Mouse (Mus musculus): ENCODE data around the gene Chd9.

Chd9 gene

GRCm38 (mm10) chr8:90839725-90840714 lies 11.9 kb downstream of the Chd9 start:
- no peak for DNase-seq (ENCODE audit: low spot score)

GRCm38 (mm10) chr8:90841321-90841720 lies 13.2 kb downstream of the Chd9 start:
- no peak for DNase-seq (ENCODE audit: low spot score)

GRCm38 (mm10) chr8:90843127-90843526 lies 15.0 kb downstream of the Chd9 start:
- DNase-seq (ENCODE audit: low spot score): no peak

DNA sequence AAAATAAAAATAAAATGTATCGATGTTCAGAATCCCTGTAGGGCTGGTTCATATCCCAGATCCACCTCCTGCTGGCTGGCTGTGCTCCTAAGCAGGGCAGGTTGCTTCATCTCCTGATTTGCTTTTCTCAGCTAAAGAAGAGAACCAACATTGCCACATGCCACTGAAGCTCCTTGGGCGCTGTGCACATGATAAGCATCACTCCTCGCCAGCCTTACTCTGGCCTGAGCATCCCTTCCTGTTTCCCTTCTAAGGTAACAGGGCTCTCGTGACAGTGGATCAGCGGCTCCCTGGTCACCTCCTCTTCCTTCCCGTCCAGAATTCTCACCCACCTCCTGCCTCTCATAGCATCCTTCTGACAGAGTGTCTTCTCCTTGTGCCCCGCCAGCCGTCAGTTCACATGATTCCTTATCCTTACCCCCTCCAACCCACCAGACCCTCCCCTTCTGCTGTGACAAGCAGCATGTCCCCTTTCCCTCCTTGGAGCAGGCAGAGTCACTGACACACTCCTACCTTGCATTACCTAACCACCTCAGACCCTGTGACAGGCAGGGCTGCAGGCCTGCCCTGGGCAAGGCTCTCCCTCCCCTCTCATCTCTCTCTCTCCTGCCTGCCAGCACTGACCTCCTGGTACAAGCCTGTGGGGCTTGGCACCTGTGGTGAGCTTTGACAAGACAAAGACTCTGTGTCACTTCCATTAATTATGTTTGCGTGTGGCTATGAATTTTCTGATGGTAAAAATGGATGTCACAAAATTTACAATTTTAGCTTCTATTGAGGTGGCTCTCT lies 16.2 kb downstream of the Chd9 start:
- no peak for DNase-seq (ENCODE audit: low spot score)

GRCm38 (mm10) chr8:90847980-90848379 lies 19.8 kb downstream of the Chd9 start:
- DNase-seq (ENCODE audit: low spot score): no peak

DNA sequence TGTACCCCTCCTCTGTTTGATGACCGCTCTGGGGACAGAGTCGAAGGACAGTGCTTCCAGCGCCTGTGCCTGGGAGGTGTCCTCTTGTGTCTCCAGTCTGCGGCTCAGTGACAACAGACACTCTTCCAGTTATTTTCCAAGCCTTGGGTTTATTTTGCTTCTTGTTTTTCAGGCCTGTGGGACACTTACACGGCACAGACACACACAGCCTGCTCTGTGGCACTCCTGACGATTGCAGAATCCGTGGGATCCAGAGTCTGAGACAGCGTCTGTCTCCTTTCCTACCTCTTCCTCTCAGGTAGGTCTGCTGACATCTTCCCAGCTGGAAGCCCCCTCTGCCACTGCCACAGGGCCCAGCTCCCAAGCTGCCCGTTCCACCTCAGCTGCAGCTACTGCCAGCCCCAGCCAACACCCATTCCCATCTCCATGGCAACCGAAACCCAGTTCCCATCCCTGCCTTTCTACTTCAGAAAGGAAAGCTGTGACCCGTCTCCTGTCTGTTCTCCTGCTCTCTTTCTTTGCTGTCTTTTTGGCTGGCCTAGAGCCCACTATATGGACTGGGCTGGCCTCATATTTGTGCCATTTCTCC lies 21.4 kb downstream of the Chd9 start:
- DNase-seq (ENCODE audit: low spot score): no peak

- no peak for DNase-seq (ENCODE audit: low spot score)
Measured at GRCm38 (mm10) chr8:90851544-90851943, 23.4 kb downstream of the Chd9 start.

DNA sequence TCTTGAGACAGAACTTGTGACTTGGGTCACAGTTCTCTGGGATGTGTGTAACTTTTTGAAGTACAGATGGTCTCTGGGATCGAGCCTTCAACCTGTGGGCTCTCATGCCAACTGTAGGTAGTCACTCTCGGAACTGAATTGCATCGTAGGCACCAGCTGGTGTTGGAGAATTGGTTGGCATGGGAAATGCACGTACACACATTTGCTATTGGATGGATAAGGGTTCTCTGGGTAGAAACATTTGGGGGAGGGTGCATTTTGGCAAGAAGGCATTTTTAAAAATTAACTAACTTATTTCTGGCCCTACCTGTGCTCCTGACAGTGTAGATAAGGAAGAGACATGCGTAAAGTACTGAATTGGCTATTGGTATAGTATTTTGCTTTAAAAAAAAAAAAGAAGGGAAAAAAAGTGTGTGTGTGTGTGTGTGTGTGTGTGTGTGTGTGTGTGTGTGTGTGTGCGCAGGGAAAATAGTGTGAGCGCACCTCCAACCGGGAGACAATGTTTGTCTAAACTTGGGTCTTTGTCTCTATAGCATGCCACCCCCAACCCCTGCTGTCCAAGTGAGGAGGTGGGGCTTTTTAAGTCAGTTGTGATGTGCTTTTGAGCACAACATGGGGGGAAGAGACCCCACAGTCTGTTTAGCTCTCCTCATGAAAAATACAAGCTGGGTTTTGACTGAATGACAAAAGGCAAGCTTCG lies 26.0 kb downstream of the Chd9 start:
- no peak for DNase-seq (ENCODE audit: low spot score)

DNA sequence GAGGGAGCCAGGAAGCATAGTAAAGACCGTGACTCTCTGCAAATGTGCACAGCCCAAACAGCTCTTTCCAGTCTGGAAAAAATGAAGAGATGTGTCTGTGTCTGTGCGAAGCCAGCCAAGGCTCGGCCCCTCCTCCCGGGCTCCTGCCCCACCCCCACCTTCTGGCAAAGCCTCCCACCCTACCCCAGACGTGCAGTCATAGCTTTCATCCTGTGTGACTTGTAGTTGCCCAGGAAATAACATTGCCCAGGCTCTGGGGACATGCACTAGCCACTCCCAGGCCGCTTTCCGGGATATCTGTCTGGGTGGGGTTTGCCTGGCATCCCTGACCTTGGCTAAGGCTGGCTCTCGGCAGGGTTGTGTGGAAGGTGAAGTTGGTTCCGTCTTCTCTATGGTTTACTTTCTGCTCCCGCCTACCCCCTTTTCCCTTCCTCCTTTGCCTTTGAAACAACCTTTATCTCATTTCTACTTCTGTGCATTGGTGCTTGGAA lies 26.6 kb downstream of the Chd9 start:
- DNase-seq (ENCODE audit: low spot score): no peak

DNA sequence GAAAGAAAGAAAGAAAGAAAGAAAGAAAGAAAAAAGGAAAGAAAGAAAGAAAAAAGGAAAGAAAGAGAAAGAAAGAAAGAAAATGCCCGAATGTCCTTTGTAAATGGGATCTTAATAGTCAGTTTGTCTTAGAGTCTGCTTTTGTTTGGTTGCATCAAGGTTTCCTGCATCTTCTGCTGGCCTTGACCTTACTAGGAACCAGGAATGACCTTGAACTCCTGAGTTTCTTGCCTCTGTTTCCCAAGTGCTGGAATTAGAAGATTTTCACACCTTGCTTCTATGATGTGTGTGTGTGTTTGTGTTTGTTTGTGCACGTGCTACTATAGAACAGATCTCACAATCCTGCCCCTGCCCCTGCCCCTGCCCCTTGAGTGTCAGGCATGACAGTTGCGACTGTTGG lies 28.0 kb downstream of the Chd9 start:
- DNase-seq (ENCODE audit: low spot score): no peak

DNA sequence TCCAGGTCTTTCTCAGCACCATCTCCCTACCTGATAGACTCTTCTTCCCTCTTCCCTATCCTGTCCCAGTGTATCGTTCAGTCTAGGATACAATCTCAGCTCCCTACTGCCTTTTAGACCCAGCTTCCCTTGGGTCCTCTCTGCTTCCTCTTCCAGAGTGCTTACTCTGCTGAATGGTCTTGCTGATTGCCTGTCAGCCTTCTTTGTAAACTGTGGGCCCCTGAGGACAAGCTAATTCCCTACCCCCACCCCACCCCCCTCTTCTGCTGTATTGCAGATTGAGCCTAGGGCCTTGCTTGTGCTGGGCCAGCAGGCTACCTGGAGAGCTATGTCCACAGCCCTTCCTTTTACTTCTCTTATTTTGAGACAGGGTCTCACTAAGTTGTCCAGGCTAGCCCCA lies 28.8 kb downstream of the Chd9 start:
- no peak for DNase-seq (ENCODE audit: low spot score)

DNA sequence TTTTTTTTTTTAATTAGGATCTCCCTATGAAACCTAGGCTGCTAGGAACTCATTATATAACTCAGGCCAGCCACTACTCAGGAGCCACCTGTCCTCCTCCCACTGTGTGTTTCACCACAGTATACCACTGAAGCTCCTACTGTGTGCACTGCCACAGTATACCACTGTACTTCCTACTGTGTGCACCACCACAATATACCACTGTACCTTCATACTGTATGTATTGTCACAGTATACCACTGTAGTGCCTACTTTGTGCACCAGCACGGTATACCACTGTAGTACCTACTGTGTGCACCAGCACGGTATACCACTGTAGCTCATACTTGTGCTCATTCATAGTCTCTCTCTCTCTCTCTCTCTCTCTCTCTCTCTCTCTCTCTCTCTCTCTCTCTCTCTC lies 29.9 kb downstream of the Chd9 start:
- DNase-seq (ENCODE audit: low spot score): no peak

DNA sequence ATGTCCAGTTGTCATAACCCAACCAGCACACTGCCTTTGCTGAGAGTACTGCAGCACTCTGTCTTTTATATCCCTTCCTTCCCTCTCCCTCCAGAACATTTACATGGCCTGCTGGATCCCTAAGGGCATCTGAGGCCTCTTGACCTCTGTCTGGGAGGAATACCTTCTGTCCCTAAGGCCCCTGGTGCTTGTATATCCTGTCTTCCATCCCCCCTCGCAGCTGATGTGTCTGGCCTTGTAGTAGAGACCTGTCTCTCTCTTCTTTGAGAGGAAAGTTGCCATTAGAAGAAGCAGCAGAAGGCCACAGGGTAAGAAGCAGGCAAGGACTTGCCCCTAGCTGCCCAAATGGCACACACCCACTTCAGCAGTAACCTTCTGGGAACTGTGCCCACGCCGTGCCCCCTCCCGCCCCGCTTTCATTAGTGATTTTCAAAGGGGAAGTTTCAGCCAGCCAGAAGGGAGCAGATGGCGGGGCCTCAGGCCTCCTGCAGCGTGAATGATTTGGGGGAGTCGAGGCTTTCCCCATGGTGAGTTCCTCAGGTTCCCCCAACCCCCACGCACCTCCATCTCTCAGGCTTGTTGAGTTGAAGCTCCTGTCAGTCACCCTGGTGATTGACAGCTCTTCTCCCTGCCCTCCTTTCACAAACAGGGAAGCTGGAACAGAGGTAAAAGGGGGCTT lies 33.3 kb downstream of the Chd9 start:
- DNase-seq (ENCODE audit: low spot score): no peak

- DNase-seq (ENCODE audit: low spot score): no peak
Measured at GRCm38 (mm10) chr8:90862038-90862437, 33.9 kb downstream of the Chd9 start.

- no peak for DNase-seq (ENCODE audit: low spot score)
Measured at GRCm38 (mm10) chr8:90867061-90867460, 38.9 kb downstream of the Chd9 start.

- no peak for DNase-seq (ENCODE audit: low spot score)
Measured at GRCm38 (mm10) chr8:90867911-90868310, 39.8 kb downstream of the Chd9 start.

DNA sequence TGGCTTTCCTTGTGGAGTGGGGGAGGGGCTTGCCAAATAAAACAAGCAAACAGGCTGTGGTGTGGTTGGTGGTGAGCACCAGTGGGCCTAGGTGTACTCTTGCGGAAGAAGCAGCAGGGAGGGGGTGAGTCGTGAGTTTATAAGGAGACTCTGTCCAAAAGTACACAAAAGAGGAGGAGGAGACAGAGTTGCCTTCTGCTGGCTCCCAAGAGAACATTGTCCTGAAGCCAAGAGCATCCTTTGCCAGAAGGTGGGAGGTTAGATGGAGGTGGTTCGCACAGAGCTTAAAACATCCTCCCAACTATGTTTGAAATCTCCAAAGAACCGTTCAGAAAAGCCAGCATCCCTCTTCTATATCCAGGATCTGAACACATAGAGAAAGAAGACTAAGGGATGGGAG lies 40.2 kb downstream of the Chd9 start:
- peak; percentile 70 for DNase-seq (ENCODE audit: low spot score)

DNA sequence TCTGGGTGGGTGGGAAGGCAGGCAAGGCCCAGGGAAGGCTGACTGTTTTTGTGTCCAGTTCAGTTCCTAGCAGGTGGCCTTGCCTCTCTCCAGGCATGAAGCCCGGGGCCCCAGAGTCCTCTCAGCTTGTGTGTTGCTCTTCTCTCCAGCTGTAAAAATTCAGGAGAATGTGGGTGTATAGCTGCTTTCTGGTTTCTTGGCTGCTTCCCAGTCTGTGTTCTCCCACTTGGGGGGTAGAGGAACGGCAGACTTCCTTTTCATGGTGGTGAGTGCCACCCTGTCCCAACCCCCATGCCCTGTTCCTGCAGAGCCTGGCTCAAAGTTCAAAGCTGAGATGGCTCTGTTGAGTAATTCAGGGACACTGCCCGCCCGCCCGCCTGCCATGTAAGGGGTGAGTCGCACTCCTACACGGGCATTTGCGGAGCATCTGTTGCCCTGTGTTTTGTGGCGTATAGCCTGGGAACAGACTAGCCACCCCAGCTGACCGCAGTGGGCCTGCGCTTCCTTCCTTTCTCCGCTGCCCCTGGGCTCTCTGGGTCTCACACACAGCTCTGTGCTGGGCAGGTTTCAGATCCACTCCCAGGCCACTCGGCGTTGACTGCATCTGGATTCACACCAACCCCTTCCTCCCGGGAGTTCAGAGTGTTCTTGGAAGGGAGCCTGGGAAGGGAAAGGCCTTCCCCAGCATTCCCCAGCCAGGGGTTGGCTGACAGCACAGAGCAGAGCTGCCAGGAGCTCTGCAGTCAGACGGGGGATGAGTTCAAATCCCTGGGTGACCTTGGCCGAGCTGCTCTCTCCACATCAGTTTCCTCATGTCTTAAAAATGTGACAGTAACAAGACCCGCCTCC lies 41.1 kb downstream of the Chd9 start:
- DNase-seq (ENCODE audit: low spot score): peak; percentile 65

DNA sequence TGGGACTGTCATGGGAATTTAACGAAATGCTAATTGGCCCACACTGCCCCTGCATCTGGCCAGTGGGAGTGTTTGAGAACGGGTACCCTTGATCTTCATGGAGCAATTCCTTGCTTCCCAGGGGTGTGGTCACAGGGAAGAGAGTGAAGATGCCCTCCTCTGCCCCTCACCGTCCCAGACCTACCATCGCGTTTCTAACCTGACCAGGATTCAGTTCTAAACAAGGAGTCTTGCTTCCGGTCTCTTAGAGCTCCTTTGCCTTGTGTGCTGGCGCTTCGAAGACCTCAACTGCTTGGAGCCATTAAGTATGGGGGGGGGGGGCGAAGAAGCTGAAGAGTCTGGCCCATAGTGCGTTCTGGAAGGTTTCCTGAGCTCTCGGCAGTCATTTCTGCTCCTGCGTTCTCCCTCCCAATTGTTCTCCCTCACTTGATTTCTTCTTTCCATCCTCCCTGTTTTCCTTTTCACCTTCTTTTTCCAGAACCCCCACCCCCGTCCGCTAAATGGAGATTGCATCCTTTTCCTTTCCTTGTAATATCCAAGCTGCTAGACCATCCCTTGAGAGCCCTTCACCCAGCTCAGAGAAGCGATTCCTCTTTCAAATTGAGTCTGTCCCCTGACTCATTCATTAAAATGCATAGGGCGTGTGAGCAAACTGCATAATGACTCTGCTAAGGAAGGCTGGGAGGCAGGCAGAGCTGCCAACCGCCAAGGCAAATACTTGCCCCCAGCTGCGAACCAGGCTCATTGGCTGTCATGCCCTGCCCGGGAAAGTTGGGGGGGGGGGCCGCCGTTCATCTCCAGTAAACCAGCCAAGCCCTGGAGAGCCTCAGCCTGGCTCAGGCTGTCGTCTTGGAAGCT lies 42.0 kb downstream of the Chd9 start:
- DNase-seq (ENCODE audit: low spot score): no peak

Data from left cerebral cortex, adult 11 months (tissue).